Mouse (Mus musculus) Patski (cell line): ENCODE measurements at regions not wholly inside any gene's neighbourhood (a gene's known extent, or its start where the extent isn't known, plus 50 kb on each side); places are given as distances from the start of the nearest gene placed in this dataset.

Source experiments
- ATAC-seq: fragments of 100-300 bp; one replicate; pipeline ENCODE4 v1.8.0; 2021
- CTCF ChIA-PET: fragments of 350-600 bp; sonication (Branson Sonifier 250); formaldehyde crosslinking; loops from one replicate; lab custom pipeline; 2022; ENCODE audit warnings: inconsistent platforms; lab: Charles Lee
- POLR2A ChIA-PET: fragments of 350-600 bp; sonication (Branson Sonifier 250); formaldehyde crosslinking; loops from one replicate; lab custom pipeline; 2022; ENCODE audit warnings: antibody characterized with exemption, inconsistent platforms; lab: Charles Lee
- DNase-seq: peaks from one replicate; pipeline ENCODE4 v3.0.0-alpha.2; 2011; ENCODE audit warnings: low read depth, low spot score
- H3K27me3 ChIP-seq: fragments of 371-371 bp; one replicate; pipeline ENCODE4 v1.5.1; 2021
- CTCF ChIP-seq: fragments of 100-300 bp; IDR thresholded peaks from one replicate; pipeline ENCODE4 v1.5.1; 2021
- in situ Hi-C: fragments of 300-500 bp; cut with MboI; formaldehyde crosslinking; loops from 3 replicates; pipeline ENCODE4 v1.11.1; 2018; ENCODE audit warnings: low pct_unique_long_range_greater_than_20kb, mixed read lengths

GRCm38 (mm10) chr5:55449064-55449463 is 1450.8 kb downstream of the Stim2 start:
- DNase-seq, result no peak
- no peak for TF ChIP-seq CTCF
- no peak for ATAC-seq
- in situ Hi-C loops, result no loop called here
- ChIA-PET POLR2A (no interaction called here), CTCF (no interaction called here)
- peaks cover 7% of the 10 kb centered on the region for H3K27me3 ChIP-seq
